Mouse (Mus musculus) ES-E14 (cell line): Measurements from ENCODE around the gene Cope. TPM values are rescaled to one million over a fixed set of nuclear protein-coding genes. Genes with fewer than 3 reads are reported as not detected.

ENCODE experiments used
- DNase-seq: peaks from one replicate; pipeline ENCODE4 v3.0.0-alpha.2; 2013; ENCODE audit warnings: low read depth, low spot score
- H3K27ac ChIP-seq: 2 replicates; pipeline ENCODE4 v1.5.1; 2012; ENCODE audit warnings: low read depth, mild to moderate bottlenecking, low read length, moderate library complexity, mixed read lengths; ENCODE audit not compliant: poor library complexity, insufficient read depth, severe bottlenecking
- H3K36me3 ChIP-seq: 2 replicates; pipeline ENCODE4 v1.6.1; 2012; ENCODE audit warnings: mild to moderate bottlenecking, low read length, moderate library complexity, mixed read lengths; ENCODE audit not compliant: control insufficient read depth, poor library complexity, insufficient read depth, severe bottlenecking
- H3K4me1 ChIP-seq, 2 experiments: fragments of 150-350 bp in 1 of 2; sonication (generic) in 1 of 2; 2 replicates each; pipeline ENCODE4 v1.6.1; 2012; ENCODE audit warnings: low read length in 2 of 2, mild to moderate bottlenecking in 1 of 2, mixed read lengths in 1 of 2; ENCODE audit not compliant: control insufficient read depth in 2 of 2, insufficient read depth in 2 of 2, poor library complexity in 1 of 2
- H3K4me3 ChIP-seq, 2 experiments: fragments of 150-350 bp in 1 of 2; sonication (generic) in 1 of 2; 2 replicates each; pipeline ENCODE4 v1.5.1; 2012; ENCODE audit warnings: low read length in 2 of 2, low read depth in 1 of 2, mild to moderate bottlenecking in 1 of 2, mixed read lengths in 1 of 2; ENCODE audit not compliant: insufficient read depth in 1 of 2, poor library complexity in 1 of 2, severe bottlenecking in 1 of 2
- H3K9ac ChIP-seq: 2 replicates; pipeline ENCODE4 v1.6.1; 2012; ENCODE audit warnings: low read depth, mild to moderate bottlenecking, low read length, mixed read lengths; ENCODE audit not compliant: poor library complexity, insufficient read depth, severe bottlenecking
- H3K9me3 ChIP-seq: fragments of 150-350 bp; sonication (generic); 2 replicates; pipeline ENCODE4 v1.6.1; 2012; ENCODE audit warnings: low read depth, mild to moderate bottlenecking, low read length; ENCODE audit not compliant: control insufficient read depth, insufficient read depth
- CHD2 ChIP-seq: IDR thresholded peaks from 2 replicates; pipeline ENCODE4 v1.6.1; 2014; ENCODE audit warnings: mild to moderate bottlenecking, low read depth, low read length, inconsistent platforms
- HCFC1 ChIP-seq: IDR thresholded peaks from 2 replicates; pipeline ENCODE4 v1.6.1; 2012; ENCODE audit warnings: low read length, inconsistent platforms, borderline replicate concordance; ENCODE audit not compliant: insufficient read depth
- MAFK ChIP-seq: IDR thresholded peaks from 2 replicates; pipeline ENCODE4 v1.6.1; 2014; ENCODE audit warnings: mild to moderate bottlenecking, low read depth, low read length, inconsistent platforms; ENCODE audit not compliant: insufficient read depth
- ZC3H11A ChIP-seq: IDR thresholded peaks from 2 replicates; pipeline ENCODE4 v1.6.1; 2012; ENCODE audit warnings: low read depth, mild to moderate bottlenecking, inconsistent platforms, low read length, borderline replicate concordance
- ZNF384 ChIP-seq: IDR thresholded peaks from 2 replicates; pipeline ENCODE4 v1.6.1; 2012; ENCODE audit warnings: low read depth, low read length, inconsistent platforms
- in situ Hi-C, 2 experiments: fragments of 600-800 bp; cut with MboI; formaldehyde crosslinking; loops; one replicate each; pipeline ENCODE4 v1.15.1; 2025; ENCODE audit warnings: low sequenced_read_pairs in 2 of 2, inconsistent platforms in 1 of 2; ENCODE audit not compliant: unreplicated experiment in 2 of 2
- total RNA-seq: library from RNA; depleted of rRNA; stranded (reverse); fragments of 300-350 nt; gene quantifications from 2 replicates; pipeline ENCODE4 v1.2.3, GENCODE M21; 2012; rRNA removed

Cope gene
- total RNA-seq, 1 experiment: 101 TPM

GRCm38 (mm10) chr8:70359411-70359810, 57.1 kb downstream of the Cope start:
- Histone ChIP-seq H3K9me3 (no peaks in the 10 kb centered on the region), H3K4me1 (peaks cover 7 to 9% of the 10 kb centered on the region in 2 experiments), H3K9ac (no peak overlapping the region), H3K4me3 (no peak overlapping the region), H3K27ac (no peak overlapping the region), H3K36me3 (no peaks in the 10 kb centered on the region)
- TF ChIP-seq CHD2 (no peak), ZC3H11A (no peak), ZNF384 (no peak), MAFK (no peak), HCFC1 (no peak)
- DNase-seq: no peak
- in situ Hi-C loops: no loop called here

- Histone ChIP-seq H3K36me3 (no peaks in the 10 kb centered on the region), H3K27ac (no peak overlapping the region), H3K9ac (no peak overlapping the region), H3K4me1 (peaks cover 5 to 7% of the 10 kb centered on the region in 2 experiments), H3K4me3 (no peak overlapping the region), H3K9me3 (no peaks in the 10 kb centered on the region)
- peak; percentile 79 for TF ChIP-seq ZNF384
- no peak for TF ChIP-seq HCFC1
- in situ Hi-C loops: no loop called here
- DNase-seq: peak; percentile 68
Measured at GRCm38 (mm10) chr8:70360769-70361168, 58.5 kb downstream of the Cope start.

GRCm38 (mm10) chr8:70361484-70362032, 59.2 kb downstream of the Cope start:
- Histone ChIP-seq H3K4me3 (0 out of 4 replicates have a peak overlapping the region, but pooled peaks of 1 of the 2 experiments have one; percentile 21), H3K4me1 (peaks cover under 1 to 7% of the 10 kb centered on the region in 2 experiments), H3K36me3 (no peaks in the 10 kb centered on the region), H3K9ac (no peak overlapping the region), H3K27ac (no peak overlapping the region), H3K9me3 (no peaks in the 10 kb centered on the region)
- in situ Hi-C loops: no loop called here
- DNase-seq: no peak
- no peak for TF ChIP-seq HCFC1
- no peak for TF ChIP-seq MAFK
- no peak for TF ChIP-seq ZC3H11A
- TF ChIP-seq CHD2: no peak
- TF ChIP-seq ZNF384: no peak

Other genes with a start within 250 kb of the Cope start
- 2.0 and 2.5 TPM in 2 replicates for gene Tm6sf2, start 229.6 kb upstream of the Cope start, total RNA-seq
- gene Hapln4, start 219.1 kb upstream of the Cope start, total RNA-seq: 2.2 and 4.8 TPM in 2 replicates
- gene Ncan, start 181.6 kb upstream of the Cope start, total RNA-seq: 4.3 and 9.2 TPM in 2 replicates
- 9.6 and 10.4 TPM in 2 replicates for gene Nr2c2ap, start 171.2 kb upstream of the Cope start, total RNA-seq
- gene Rfxank, start 163.4 kb upstream of the Cope start, total RNA-seq: 10.4 and 11.2 TPM in 2 replicates
- 30.0 and 31.2 TPM in 2 replicates for gene Borcs8, start 163.0 kb upstream of the Cope start, total RNA-seq
- gene Mef2b, start 162.8 kb upstream of the Cope start, total RNA-seq: 3.6 and 5.4 TPM in 2 replicates
- 73.9 and 116 TPM in 2 replicates for gene Tmem161a, start 130.2 kb upstream of the Cope start, total RNA-seq
- gene Slc25a42, start 90.2 kb upstream of the Cope start, total RNA-seq: 5.8 and 7.5 TPM in 2 replicates
- gene Sugp2, start 68.3 kb upstream of the Cope start, total RNA-seq: 45.5 and 57.6 TPM in 2 replicates
- gene Armc6, start 68.1 kb upstream of the Cope start, total RNA-seq: 58.9 and 61.8 TPM in 2 replicates
- gene Homer3, start 19.7 kb upstream of the Cope start, total RNA-seq: 34.4 and 39.0 TPM in 2 replicates
- gene Ddx49, start within 50 bp of the Cope start, total RNA-seq: 71.0 and 73.3 TPM in 2 replicates
- 1.9 and 4.7 TPM in 2 replicates for gene Cers1, start 13.3 kb downstream of the Cope start, total RNA-seq
- 7.5 and 24.5 TPM in 2 replicates for gene Gdf1, start 27.3 kb downstream of the Cope start, total RNA-seq
- gene Upf1, start 50.8 kb downstream of the Cope start, total RNA-seq: 54.7 and 57.6 TPM in 2 replicates
- 1.2 and 1.4 TPM in 2 replicates for gene Comp, start 71.0 kb downstream of the Cope start, total RNA-seq
- 3.3 and 4.9 TPM in 2 replicates for gene Crtc1, start 137.1 kb downstream of the Cope start, total RNA-seq
- gene Klhl26, start 174.4 kb downstream of the Cope start, total RNA-seq: 21.4 and 22.8 TPM in 2 replicates
- gene Tmem59l, start 184.8 kb downstream of the Cope start, total RNA-seq: 5.3 and 8.0 TPM in 2 replicates
- 17.0 and 29.3 TPM in 2 replicates for gene Crlf1, start 190.6 kb downstream of the Cope start, total RNA-seq
- gene Rex1bd, start 204.2 kb downstream of the Cope start, total RNA-seq: 125 and 130 TPM in 2 replicates
- 3,214 and 4,257 TPM in 2 replicates for gene Uba52, start 208.3 kb downstream of the Cope start, total RNA-seq
- 252 and 256 TPM in 2 replicates for gene Fkbp8, start 225.2 kb downstream of the Cope start, total RNA-seq
- 27.9 and 35.3 TPM in 2 replicates for gene Kxd1, start 225.4 kb downstream of the Cope start, total RNA-seq
- gene Ell, start 236.9 kb downstream of the Cope start, total RNA-seq: 15.8 and 16.1 TPM in 2 replicates